Mouse (Mus musculus) adrenal gland, adult 8-10 months (tissue): ENCODE measurements at regions not wholly inside any gene's neighbourhood (a gene's known extent, or its start where the extent isn't known, plus 50 kb on each side); places are given as distances from the start of the nearest gene placed in this dataset.

ENCODE experiments used
- DNase-seq: peaks from one replicate; pipeline ENCODE4 v3.0.0; 2022

- peak; percentile 83 for DNase-seq
Observed at GRCm38 (mm10) chr1:61181099-61181821, 203.5 kb downstream of the Icos start.

GRCm38 (mm10) chr1:61187381-61188100 is 209.8 kb downstream of the Icos start:
- no peak for DNase-seq

- DNase-seq, result no peak
Observed at GRCm38 (mm10) chr1:61190921-61191320, 213.2 kb downstream of the Icos start.

GRCm38 (mm10) chr1:61198549-61199062 is 220.9 kb downstream of the Icos start:
- DNase-seq, result no peak

GRCm38 (mm10) chr1:61201006-61201405 is 223.3 kb downstream of the Icos start:
- DNase-seq, result no peak

- DNase-seq, result no peak
Observed at GRCm38 (mm10) chr1:61202079-61202478, 224.4 kb downstream of the Icos start.

GRCm38 (mm10) chr1:61203170-61203569 is 225.4 kb downstream of the Icos start:
- DNase-seq, result no peak

GRCm38 (mm10) chr1:61203612-61204011 is 225.9 kb downstream of the Icos start:
- no peak for DNase-seq

GRCm38 (mm10) chr1:61205137-61205536 is 227.4 kb downstream of the Icos start:
- no peak for DNase-seq

GRCm38 (mm10) chr1:61206861-61207380 is 229.2 kb downstream of the Icos start:
- DNase-seq, result no peak

- no peak for DNase-seq
Observed at GRCm38 (mm10) chr1:61208386-61208785, 230.7 kb downstream of the Icos start.

GRCm38 (mm10) chr1:61221131-61221530 is 243.4 kb downstream of the Icos start:
- peak; percentile 51 for DNase-seq

GRCm38 (mm10) chr1:61228942-61229341 is 251.2 kb downstream of the Icos start:
- DNase-seq, result no peak

GRCm38 (mm10) chr1:61233001-61233400 is 255.3 kb downstream of the Icos start:
- DNase-seq, result peak; percentile 50

- peak; percentile 42 for DNase-seq
Observed at GRCm38 (mm10) chr1:61233476-61234297, 256.0 kb downstream of the Icos start.

- DNase-seq, result no peak
Observed at GRCm38 (mm10) chr1:61234298-61234682, 256.6 kb downstream of the Icos start.

GRCm38 (mm10) chr1:61236511-61236910 is 258.8 kb downstream of the Icos start:
- no peak for DNase-seq

GRCm38 (mm10) chr1:61238668-61239067 is 260.9 kb downstream of the Icos start:
- DNase-seq, result no peak

GRCm38 (mm10) chr1:61257561-61257960 is 279.8 kb downstream of the Icos start:
- no peak for DNase-seq

GRCm38 (mm10) chr1:61263466-61263865 is 285.7 kb downstream of the Icos start:
- DNase-seq, result no peak

- no peak for DNase-seq
Observed at GRCm38 (mm10) chr1:61265706-61266127, 288.0 kb downstream of the Icos start.

GRCm38 (mm10) chr1:61273843-61274242 is 296.1 kb downstream of the Icos start:
- DNase-seq, result no peak

GRCm38 (mm10) chr1:61274244-61274643 is 296.5 kb downstream of the Icos start:
- no peak for DNase-seq
